Mouse (Mus musculus): Measurements from ENCODE around the gene Slc11a2. TPM values are rescaled to one million over a fixed set of nuclear protein-coding genes. Genes with fewer than 3 reads are reported as not detected.

Slc11a2 gene
- polyA plus RNA-seq, 1 experiment = 53.2 TPM

Other genes with a start within 250 kb of the Slc11a2 start
- gene Atf1, start 197.3 kb downstream of the Slc11a2 start, polyA plus RNA-seq (2012; rRNA removed) = 40.8 and 45.7 TPM in 2 replicates
- not detected in 2 replicates for gene Tmprss12, start 144.2 kb downstream of the Slc11a2 start, polyA plus RNA-seq (2012; rRNA removed)
- 448 and 506 TPM in 2 replicates for gene Mettl7a1, start 120.9 kb downstream of the Slc11a2 start, polyA plus RNA-seq (2012; rRNA removed)
- gene Mettl7a3, start 90.1 kb downstream of the Slc11a2 start, polyA plus RNA-seq (2012; rRNA removed) = 0.80 and 1.1 TPM in 2 replicates
- gene Methig1, start 71.9 kb downstream of the Slc11a2 start, polyA plus RNA-seq (2012; rRNA removed) = 0.11 TPM in 1 of 2 replicates, not detected in the other
- gene Mettl7a2, start 71.9 kb downstream of the Slc11a2 start, polyA plus RNA-seq (2012; rRNA removed) = 0.10 TPM in 1 of 2 replicates, not detected in the other
- not detected in 2 replicates for gene Higd1c, start 60.5 kb downstream of the Slc11a2 start, polyA plus RNA-seq (2012; rRNA removed)
- gene Gm5475, start 2.9 kb downstream of the Slc11a2 start, polyA plus RNA-seq (2012; rRNA removed) = not detected in 2 replicates
- 32.6 and 44.4 TPM in 2 replicates for gene Letmd1, start 44.0 kb upstream of the Slc11a2 start, polyA plus RNA-seq (2012; rRNA removed)
- gene Csrnp2, start 70.4 kb upstream of the Slc11a2 start, polyA plus RNA-seq (2012; rRNA removed) = 2.8 and 3.0 TPM in 2 replicates
- gene Tfcp2, start 126.9 kb upstream of the Slc11a2 start, polyA plus RNA-seq (2012; rRNA removed) = 7.7 and 8.2 TPM in 2 replicates
- 34.8 and 40.2 TPM in 2 replicates for gene Pou6f1, start 174.9 kb upstream of the Slc11a2 start, polyA plus RNA-seq (2012; rRNA removed)
- gene Dazap2, start 190.3 kb upstream of the Slc11a2 start, polyA plus RNA-seq (2012; rRNA removed) = 846 and 1,111 TPM in 2 replicates
- 102 and 115 TPM in 2 replicates for gene Smagp, start 211.9 kb upstream of the Slc11a2 start, polyA plus RNA-seq (2012; rRNA removed)
- 19.1 and 23.9 TPM in 2 replicates for gene Bin2, start 244.5 kb upstream of the Slc11a2 start, polyA plus RNA-seq (2012; rRNA removed)